Mouse (Mus musculus) liver, embryonic 16.5 days (tissue): ENCODE data around the gene Zmat3. TPM values are rescaled to one million over a fixed set of nuclear protein-coding genes. Genes with fewer than 3 reads are reported as not detected.
A peak's percentile ranks its signal among the peaks of the same experiment; 100 is the strongest.

ENCODE experiments used
- ATAC-seq: fragments of 200-750 bp; cut with Nextera tagmentation; 2 replicates; pipeline ENCODE4 v1.8.0; 2017; ENCODE audit warnings: low read depth, mild to moderate bottlenecking, moderate number of reproducible peaks, moderate library complexity
- H3K27ac ChIP-seq: fragments of 300-500 bp; sonication (generic); 2 replicates; pipeline ENCODE4 v1.5.1; 2014; ENCODE audit warnings: mild to moderate bottlenecking, low read length
- H3K27me3 ChIP-seq: fragments of 300-500 bp; sonication (generic); 2 replicates; pipeline ENCODE4 v1.6.1; 2014; ENCODE audit warnings: low read depth, low read length, mixed read lengths; ENCODE audit not compliant: control insufficient read depth, insufficient read depth
- H3K36me3 ChIP-seq: fragments of 300-500 bp; sonication (generic); 2 replicates; pipeline ENCODE4 v1.6.1; 2014; ENCODE audit warnings: mild to moderate bottlenecking; ENCODE audit not compliant: control insufficient read depth, insufficient read depth
- H3K4me1 ChIP-seq: fragments of 300-500 bp; sonication (generic); 2 replicates; pipeline ENCODE4 v1.6.1; 2014; ENCODE audit warnings: low read depth, low read length, mixed read lengths; ENCODE audit not compliant: control insufficient read depth
- H3K4me2 ChIP-seq: fragments of 300-500 bp; sonication (generic); 2 replicates; pipeline ENCODE4 v1.6.1; 2014; ENCODE audit warnings: low read depth, low read length, mixed read lengths
- H3K4me3 ChIP-seq: fragments of 300-500 bp; sonication (generic); 2 replicates; pipeline ENCODE4 v1.5.1; 2014; ENCODE audit warnings: low read depth, mild to moderate bottlenecking, low read length
- H3K9ac ChIP-seq: fragments of 300-500 bp; sonication (generic); 2 replicates; pipeline ENCODE4 v1.6.1; 2014; ENCODE audit warnings: low read depth, low read length
- H3K9me3 ChIP-seq: fragments of 300-500 bp; sonication (generic); replicated peaks from 2 replicates; pipeline ENCODE4 v1.6.1; 2016; ENCODE audit warnings: low read length; ENCODE audit not compliant: control insufficient read depth
- WGBS: fragments of 180-500 bp; shearing (Covaris S2); extraction: QIAGEN DNeasy Blood & Tissue Kit; methylation state at CpG from one replicate; pipeline ENCODE4 v1.1.7; 2014; ENCODE audit not compliant: insufficient replicate concordance; 5-methylcytosine and 5-hydroxymethylcytosine counted together
- polyA plus RNA-seq: library from polyadenylated mRNA; unstranded; fragments of >200 nt; fragmentation: Nextera tagmentation; extraction: Ambion mirVana; gene quantifications from 2 replicates; pipeline ENCODE4 v1.2.1, GENCODE M21; 2015

The Zmat3 gene
- polyA plus RNA-seq, 1 experiment from 2014 or later = 0.48 TPM

- Histone ChIP-seq H3K9me3 (no peaks in the 10 kb centered on the region), H3K4me3 (no peak overlapping the region), H3K9ac (no peak overlapping the region), H3K27me3 (peaks cover 13% of the 10 kb centered on the region), H3K36me3 (no peaks in the 10 kb centered on the region), H3K27ac (no peak overlapping the region), H3K4me2 (no peak overlapping the region), H3K4me1 (peaks cover 3% of the 10 kb centered on the region)
- ATAC-seq = no peak
- 54% methylated on average over 4 of the region's 4 CpGs for WGBS
These were observed 1.6 kb downstream of the Zmat3 start for GRCm38 (mm10) chr3:32364195-32364594.

- no peak for ATAC-seq
These were observed 4.6 kb downstream of the Zmat3 start for GRCm38 (mm10) chr3:32361221-32361620.

DNA sequence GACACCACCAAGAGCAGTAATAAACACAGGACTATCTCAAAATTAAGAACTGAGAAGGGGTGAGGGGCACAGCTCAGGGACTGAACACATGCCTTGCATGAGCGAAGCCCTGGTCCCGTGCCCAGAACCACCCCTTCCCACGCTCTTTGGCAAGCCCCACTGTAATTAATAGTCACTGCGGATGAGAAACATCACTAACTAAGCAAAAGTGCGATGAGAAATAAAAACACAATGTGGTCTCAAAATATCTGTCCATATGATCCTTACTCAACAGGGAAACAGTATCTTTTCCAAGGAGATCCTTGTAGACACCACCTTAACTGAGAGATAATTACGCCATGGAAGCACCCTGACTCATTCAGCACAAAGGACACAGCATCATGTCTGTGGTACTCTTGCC is 17.9 kb downstream of the Zmat3 start:
- no peaks in the 10 kb centered on the region; the same call in 1 of the 2 replicates for H3K36me3 ChIP-seq
- no peaks in the 10 kb centered on the region for H3K27me3 ChIP-seq
- no peak overlapping the region for H3K4me2 ChIP-seq
- H3K4me1 ChIP-seq = no peaks in the 10 kb centered on the region
- H3K4me3 ChIP-seq = no peak overlapping the region
- ATAC-seq = no peak
- WGBS = 75% methylated on average over 6 of the region's 6 CpGs
- H3K9ac ChIP-seq = no peak overlapping the region
- no peaks in the 10 kb centered on the region for H3K9me3 ChIP-seq
- no peak overlapping the region for H3K27ac ChIP-seq

More at GRCm38 (mm10) chr3:32361221-32361620, 4.6 kb downstream of the Zmat3 start:
- H3K9ac ChIP-seq = no peak overlapping the region
- no peak overlapping the region for H3K4me2 ChIP-seq
- no peak overlapping the region for H3K27ac ChIP-seq
- H3K4me1 ChIP-seq = peaks cover 2% of the 10 kb centered on the region
- no peak overlapping the region for H3K4me3 ChIP-seq
- WGBS = 44% methylated on average over 6 of the region's 6 CpGs
- H3K36me3 ChIP-seq = no peaks in the 10 kb centered on the region
- H3K27me3 ChIP-seq = peaks cover 8% of the 10 kb centered on the region
- H3K9me3 ChIP-seq = no peaks in the 10 kb centered on the region

DNA sequence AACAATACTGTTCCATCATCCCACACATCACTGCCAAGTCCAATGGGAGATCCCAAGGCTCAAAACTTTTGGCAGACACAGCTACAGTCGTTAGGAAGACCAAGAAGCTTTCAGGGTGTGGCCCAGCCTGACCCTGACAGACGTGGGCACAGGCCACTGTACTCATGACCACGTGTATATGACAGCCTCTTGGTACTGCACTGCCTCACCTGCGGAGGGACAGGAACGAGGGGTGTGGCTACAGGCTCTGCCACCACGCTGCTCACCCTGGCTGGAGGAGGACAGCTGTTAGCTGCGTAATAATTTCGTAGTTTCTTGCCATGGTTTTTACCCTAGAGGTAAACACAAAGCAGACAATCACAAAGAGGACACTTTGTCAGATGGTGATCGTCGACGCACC is 20.6 kb downstream of the Zmat3 start:
- WGBS = 69% methylated on average over 11 of the region's 11 CpGs
- ATAC-seq = no peak

GRCm38 (mm10) chr3:32344825-32345224 is 21.0 kb downstream of the Zmat3 start:
- H3K36me3 ChIP-seq = no peaks in the 10 kb centered on the region; the same call in 1 of the 2 replicates
- no peak overlapping the region for H3K4me3 ChIP-seq
- WGBS = 43% methylated on average over 5 of the region's 5 CpGs
- no peaks in the 10 kb centered on the region for H3K4me1 ChIP-seq
- no peak overlapping the region for H3K27ac ChIP-seq
- no peak overlapping the region for H3K4me2 ChIP-seq
- no peak for ATAC-seq
- no peak overlapping the region for H3K9ac ChIP-seq
- H3K27me3 ChIP-seq = no peaks in the 10 kb centered on the region
- no peaks in the 10 kb centered on the region for H3K9me3 ChIP-seq

More for the DNA sequence above, 20.6 kb downstream of the Zmat3 start:
- H3K9ac ChIP-seq = no peak overlapping the region
- H3K36me3 ChIP-seq = no peaks in the 10 kb centered on the region; the same call in 1 of the 2 replicates
- no peaks in the 10 kb centered on the region for H3K9me3 ChIP-seq
- no peaks in the 10 kb centered on the region for H3K4me1 ChIP-seq
- no peak overlapping the region for H3K4me2 ChIP-seq
- no peak overlapping the region for H3K27ac ChIP-seq
- H3K27me3 ChIP-seq = no peaks in the 10 kb centered on the region
- no peak overlapping the region for H3K4me3 ChIP-seq

DNA sequence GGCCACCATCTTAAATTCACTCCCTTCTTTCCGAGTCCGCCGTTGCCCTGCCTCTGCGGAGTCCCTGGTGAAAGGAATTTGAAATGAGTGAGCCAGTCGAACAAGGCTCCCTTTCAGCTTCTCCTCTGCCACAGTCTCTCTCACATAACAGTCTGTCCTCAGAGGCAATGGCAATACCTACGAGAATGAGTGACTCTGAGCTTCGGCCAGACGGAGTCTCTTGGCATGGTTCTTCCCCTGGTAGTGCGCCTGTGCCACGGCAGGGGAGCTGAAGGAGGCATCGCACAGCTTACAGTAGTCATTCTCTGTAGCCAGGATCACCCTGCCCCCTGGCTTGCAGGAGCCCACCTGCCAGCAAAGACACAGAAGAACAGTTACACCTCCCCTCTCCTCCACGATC is 22.4 kb downstream of the Zmat3 start:
- no peak overlapping the region for H3K27ac ChIP-seq
- no peaks in the 10 kb centered on the region for H3K4me1 ChIP-seq
- no peak overlapping the region for H3K9ac ChIP-seq
- ATAC-seq = no peak
- no peak overlapping the region for H3K4me2 ChIP-seq
- H3K36me3 ChIP-seq = no peaks in the 10 kb centered on the region; the same call in 1 of the 2 replicates
- H3K9me3 ChIP-seq = no peaks in the 10 kb centered on the region
- H3K27me3 ChIP-seq = no peaks in the 10 kb centered on the region
- H3K4me3 ChIP-seq = no peak overlapping the region
- WGBS = 78% methylated on average over 12 of the region's 12 CpGs

GRCm38 (mm10) chr3:32341434-32341833 is 24.4 kb downstream of the Zmat3 start:
- Histone ChIP-seq H3K4me1 (no peaks in the 10 kb centered on the region; the same call in 1 of the 2 replicates), H3K9me3 (no peaks in the 10 kb centered on the region), H3K27me3 (no peaks in the 10 kb centered on the region), H3K4me3 (no peak overlapping the region), H3K9ac (no peak overlapping the region), H3K27ac (no peak overlapping the region), H3K4me2 (no peak overlapping the region), H3K36me3 (no peaks in the 10 kb centered on the region; the same call in 1 of the 2 replicates)
- 85% methylated on average over 19 of the region's 19 CpGs for WGBS
- no peak for ATAC-seq

- peak; percentile 67 for ATAC-seq
- no peak overlapping the region for H3K4me3 ChIP-seq
- 71% methylated on average over 7 of the region's 7 CpGs for WGBS
- no peak overlapping the region for H3K27ac ChIP-seq
- H3K9ac ChIP-seq = no peak overlapping the region
- no peaks in the 10 kb centered on the region for H3K9me3 ChIP-seq
- H3K27me3 ChIP-seq = no peaks in the 10 kb centered on the region
- H3K4me1 ChIP-seq = no peaks in the 10 kb centered on the region; the same call in 1 of the 2 replicates
- H3K4me2 ChIP-seq = no peak overlapping the region
- no peaks in the 10 kb centered on the region; the same call in 1 of the 2 replicates for H3K36me3 ChIP-seq
These were observed 27.6 kb downstream of the Zmat3 start for GRCm38 (mm10) chr3:32338231-32338630.

- no peak overlapping the region for H3K4me2 ChIP-seq
- H3K4me1 ChIP-seq = no peaks in the 10 kb centered on the region; the same call in 1 of the 2 replicates
- no peak overlapping the region for H3K9ac ChIP-seq
- no peak overlapping the region for H3K27ac ChIP-seq
- WGBS = 59% methylated on average over 7 of the region's 7 CpGs
- no peak for ATAC-seq
- H3K36me3 ChIP-seq = no peaks in the 10 kb centered on the region
- H3K9me3 ChIP-seq = no peaks in the 10 kb centered on the region
- H3K4me3 ChIP-seq = no peak overlapping the region
- no peaks in the 10 kb centered on the region for H3K27me3 ChIP-seq
These were observed 28.0 kb downstream of the Zmat3 start for GRCm38 (mm10) chr3:32337770-32338169.
